Mouse (Mus musculus) limb, embryonic 10.5 days (tissue): ENCODE results near the gene Snx30. TPM values are rescaled to one million over a fixed set of nuclear protein-coding genes. Genes with fewer than 3 reads are reported as not detected.
"Not testable (repeated sequence)": the region's sequence is repeated elsewhere in the genome, so short reads cannot be mapped to it uniquely, and the experiment has no call there.

Experiments used
- DNase-seq: peaks from one replicate; pipeline ENCODE4 v3.0.0-alpha.2; 2017; ENCODE audit warnings: low spot score
- H3K27ac ChIP-seq: fragments of 300-500 bp; sonication (generic); 2 replicates; pipeline ENCODE4 v1.5.1; 2016; ENCODE audit warnings: mild to moderate bottlenecking
- H3K27me3 ChIP-seq: fragments of 300-500 bp; sonication (generic); 2 replicates; pipeline ENCODE4 v1.6.1; 2016; ENCODE audit warnings: low read depth, mild to moderate bottlenecking; ENCODE audit not compliant: poor library complexity, severe bottlenecking
- H3K36me3 ChIP-seq: fragments of 300-500 bp; sonication (generic); 2 replicates; pipeline ENCODE4 v1.6.1; 2016; ENCODE audit warnings: mild to moderate bottlenecking, moderate library complexity
- H3K4me1 ChIP-seq: fragments of 300-500 bp; sonication (generic); 2 replicates; pipeline ENCODE4 v1.6.1; 2016
- H3K4me3 ChIP-seq: fragments of 300-500 bp; sonication (generic); 2 replicates; pipeline ENCODE4 v1.5.1; 2016; ENCODE audit warnings: mild to moderate bottlenecking, moderate library complexity
- H3K9me3 ChIP-seq: fragments of 300-500 bp; sonication (generic); replicated peaks from 2 replicates; pipeline ENCODE4 v1.6.1; 2016; ENCODE audit warnings: mild to moderate bottlenecking
- WGBS: fragments of 180-500 bp; shearing (Covaris S2); methylation state at CpG from one replicate; pipeline ENCODE4 v1.1.7; 2016; 5-methylcytosine and 5-hydroxymethylcytosine counted together
- polyA plus RNA-seq: library from polyadenylated mRNA; unstranded; fragments of >200 nt; fragmentation: Nextera tagmentation; extraction: Ambion mirVana; gene quantifications from 2 replicates; pipeline ENCODE4 v1.2.1, GENCODE M21; 2016

The Snx30 gene
- polyA plus RNA-seq, 1 experiment from 2014 or later: 5.3 TPM

DNA sequence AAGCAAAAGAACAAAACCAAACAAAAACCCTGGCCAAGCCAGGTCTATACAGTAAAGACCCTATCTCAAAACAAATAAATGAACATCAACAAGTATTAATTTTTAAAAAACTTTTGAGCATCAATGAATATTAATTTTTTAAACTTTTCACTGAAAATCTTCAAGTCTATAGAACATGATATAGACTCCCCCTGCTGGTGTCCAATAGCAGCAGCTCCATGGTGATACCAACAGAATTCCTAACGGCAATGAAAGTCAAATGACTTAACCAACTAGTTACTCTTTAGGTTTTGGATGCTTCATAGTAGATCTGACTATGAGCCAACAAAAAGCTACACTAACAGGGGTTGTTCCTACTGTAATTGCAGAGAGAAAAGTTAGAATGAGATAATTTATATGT lies 25.1 kb upstream of the Snx30 start:
- Histone ChIP-seq H3K4me1 (peaks cover 11% of the 10 kb centered on the region; the same call in 1 of the 2 replicates), H3K27me3 (no peaks in the 10 kb centered on the region), H3K36me3 (peaks cover 40% of the 10 kb centered on the region), H3K9me3 (no peaks in the 10 kb centered on the region), H3K4me3 (no peak overlapping the region), H3K27ac (no peak overlapping the region)
- WGBS: 70% methylated on average over 1 of the region's 1 CpGs
- DNase-seq: no peak

- H3K4me1 ChIP-seq: peaks cover 11% of the 10 kb centered on the region; the same call in 1 of the 2 replicates
- WGBS: under 1% methylated on average over 47 of the region's 47 CpGs
- H3K27me3 ChIP-seq: no peaks in the 10 kb centered on the region
- peaks cover 20% of the 10 kb centered on the region for H3K36me3 ChIP-seq
- H3K4me3 ChIP-seq: peak overlapping the region; percentile 93
- H3K9me3 ChIP-seq: no peaks in the 10 kb centered on the region
- peak; percentile 50 for DNase-seq
- H3K27ac ChIP-seq: peak overlapping the region; percentile 92
Observed at GRCm38 (mm10) chr4:59782853-59783684, 22.6 kb upstream of the Snx30 start.

DNA sequence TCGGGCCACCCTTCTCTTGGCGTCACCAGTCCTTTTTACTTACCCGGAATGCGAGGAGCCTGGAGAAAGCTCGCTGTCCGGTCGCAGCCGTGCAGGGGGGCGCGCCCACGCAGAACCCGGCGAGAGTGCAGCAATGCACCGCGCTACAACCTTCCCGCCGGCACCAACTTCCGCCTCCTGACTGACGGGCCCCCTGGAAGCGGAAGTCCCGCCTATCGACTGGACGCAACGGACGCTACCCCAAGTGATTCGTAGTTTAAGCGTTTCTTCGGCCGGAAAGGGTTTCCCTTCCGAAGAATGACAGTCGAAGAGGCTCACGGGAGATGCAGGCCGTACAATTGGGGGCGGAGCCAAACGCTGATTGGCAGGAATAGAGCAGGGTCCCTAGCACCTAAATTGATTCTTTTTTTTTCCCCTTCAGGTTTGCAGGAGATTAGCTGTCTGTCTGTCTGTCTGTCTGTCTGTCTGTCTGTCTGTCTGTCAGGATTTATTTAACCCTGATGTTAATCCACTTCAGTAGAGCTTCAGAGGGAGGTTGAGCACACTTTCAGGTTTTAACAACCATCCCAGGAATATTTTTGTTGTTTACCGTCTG lies 21.9 kb upstream of the Snx30 start:
- Histone ChIP-seq H3K4me1 (peaks cover 11% of the 10 kb centered on the region; the same call in 1 of the 2 replicates), H3K36me3 (peaks cover 14% of the 10 kb centered on the region), H3K9me3 (no peaks in the 10 kb centered on the region), H3K4me3 (peak overlapping the region; percentile 93), H3K27me3 (no peaks in the 10 kb centered on the region), H3K27ac (peak overlapping the region; percentile 92)
- WGBS: 1% methylated on average over 36 of the region's 36 CpGs
- peak; percentile 98 for DNase-seq

DNA sequence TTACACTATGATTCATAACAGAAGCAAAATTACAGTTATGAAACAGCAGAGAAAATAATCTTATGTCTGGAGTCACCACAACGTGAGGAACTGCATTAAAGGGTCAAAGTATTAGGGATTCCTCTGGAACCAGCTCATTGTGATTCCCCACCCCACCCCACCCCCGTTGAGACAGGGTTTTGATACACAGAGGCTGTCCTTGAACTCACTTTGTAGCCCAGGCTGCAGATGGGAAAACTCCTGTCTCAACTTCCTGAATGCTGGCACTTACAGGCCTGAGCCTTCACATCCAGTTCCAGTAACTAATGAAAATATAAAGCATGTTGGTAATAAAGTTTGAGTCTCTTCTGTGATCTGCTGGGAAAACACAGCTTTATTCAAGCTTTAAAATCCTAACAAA lies 20.2 kb upstream of the Snx30 start:
- Histone ChIP-seq H3K27ac (no peak overlapping the region), H3K9me3 (no peaks in the 10 kb centered on the region), H3K4me1 (peaks cover 11% of the 10 kb centered on the region; the same call in 1 of the 2 replicates), H3K36me3 (no peaks in the 10 kb centered on the region), H3K4me3 (no peak overlapping the region), H3K27me3 (no peaks in the 10 kb centered on the region)
- 33% methylated on average over 2 of the region's 2 CpGs for WGBS
- no peak for DNase-seq

GRCm38 (mm10) chr4:59786661-59787060 lies 19.0 kb upstream of the Snx30 start:
- Histone ChIP-seq H3K27ac (no peak overlapping the region), H3K4me1 (peaks cover 12% of the 10 kb centered on the region; the same call in 1 of the 2 replicates), H3K36me3 (no peaks in the 10 kb centered on the region), H3K4me3 (no peak overlapping the region), H3K27me3 (no peaks in the 10 kb centered on the region), H3K9me3 (no peaks in the 10 kb centered on the region)
- DNase-seq: peak; percentile 81
- 1% methylated on average over 7 of the region's 7 CpGs for WGBS

DNA sequence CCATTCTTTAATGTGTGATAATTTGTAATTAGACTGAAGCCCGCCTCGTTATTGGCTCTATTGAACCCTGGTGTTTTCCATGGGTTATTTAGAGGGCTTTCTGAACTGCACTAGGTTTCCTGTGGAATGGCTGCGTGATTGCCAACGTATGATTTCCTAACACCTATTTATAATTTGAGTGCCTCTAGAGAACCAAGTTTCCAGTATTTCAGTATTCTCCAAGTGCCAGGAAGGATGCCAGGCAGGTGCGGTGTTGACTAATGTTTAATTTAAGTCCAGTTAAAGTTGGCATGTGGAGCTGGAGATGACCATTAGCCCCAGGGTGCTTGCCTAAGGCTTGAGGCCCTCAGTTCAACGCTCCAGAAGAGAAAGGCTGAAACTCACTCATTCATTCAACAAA lies 18.5 kb upstream of the Snx30 start:
- WGBS: 64% methylated on average over 6 of the region's 6 CpGs
- no peak for DNase-seq
- Histone ChIP-seq H3K9me3 (no peaks in the 10 kb centered on the region), H3K27ac (no peak overlapping the region), H3K4me1 (peaks cover 11% of the 10 kb centered on the region; the same call in 1 of the 2 replicates), H3K36me3 (no peaks in the 10 kb centered on the region), H3K4me3 (no peak overlapping the region), H3K27me3 (no peaks in the 10 kb centered on the region)

- H3K4me3 ChIP-seq: no peak overlapping the region
- no peaks in the 10 kb centered on the region for H3K27me3 ChIP-seq
- no peaks in the 10 kb centered on the region for H3K9me3 ChIP-seq
- no peaks in the 10 kb centered on the region for H3K36me3 ChIP-seq
- H3K4me1 ChIP-seq: peaks cover 5% of the 10 kb centered on the region; the same call in 1 of the 2 replicates
- DNase-seq: no peak
- H3K27ac ChIP-seq: no peak overlapping the region
Observed at GRCm38 (mm10) chr4:59789015-59789414, 16.6 kb upstream of the Snx30 start.

DNA sequence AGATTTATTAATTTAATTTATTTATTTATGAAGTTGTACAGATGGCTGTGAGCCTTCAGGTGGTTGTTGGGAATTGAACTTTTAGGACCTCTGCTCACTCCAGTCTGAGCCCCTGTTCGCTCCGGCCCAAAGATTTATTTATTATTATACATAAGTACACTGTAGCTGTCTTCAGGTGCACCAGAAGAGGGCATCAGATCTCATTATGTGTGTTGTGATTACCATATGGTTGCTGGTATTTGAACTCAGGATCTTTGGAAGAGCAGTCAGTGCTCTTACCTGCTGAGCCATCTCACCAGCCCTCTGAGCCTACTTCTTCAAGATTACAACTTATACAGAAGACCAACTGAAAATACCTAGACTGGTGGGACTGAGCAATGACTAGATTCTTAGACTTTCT lies 12.0 kb upstream of the Snx30 start:
- H3K27me3 ChIP-seq, H3K4me1 ChIP-seq, DNase-seq, H3K27ac ChIP-seq, H3K9me3 ChIP-seq, H3K36me3 ChIP-seq, H3K4me3 ChIP-seq: not testable (repeated sequence)
- 88% methylated on average over 2 of the region's 2 CpGs for WGBS

- 72% methylated on average over 2 of the region's 2 CpGs for WGBS
- H3K27ac ChIP-seq: no peak overlapping the region
- no peak overlapping the region for H3K4me3 ChIP-seq
- peaks cover 5% of the 10 kb centered on the region; the same call in 1 of the 2 replicates for H3K4me1 ChIP-seq
- H3K36me3 ChIP-seq: no peaks in the 10 kb centered on the region
- H3K27me3 ChIP-seq: no peaks in the 10 kb centered on the region
- DNase-seq: no peak
- no peaks in the 10 kb centered on the region for H3K9me3 ChIP-seq
Observed at GRCm38 (mm10) chr4:59794116-59794515, 11.5 kb upstream of the Snx30 start.

DNA sequence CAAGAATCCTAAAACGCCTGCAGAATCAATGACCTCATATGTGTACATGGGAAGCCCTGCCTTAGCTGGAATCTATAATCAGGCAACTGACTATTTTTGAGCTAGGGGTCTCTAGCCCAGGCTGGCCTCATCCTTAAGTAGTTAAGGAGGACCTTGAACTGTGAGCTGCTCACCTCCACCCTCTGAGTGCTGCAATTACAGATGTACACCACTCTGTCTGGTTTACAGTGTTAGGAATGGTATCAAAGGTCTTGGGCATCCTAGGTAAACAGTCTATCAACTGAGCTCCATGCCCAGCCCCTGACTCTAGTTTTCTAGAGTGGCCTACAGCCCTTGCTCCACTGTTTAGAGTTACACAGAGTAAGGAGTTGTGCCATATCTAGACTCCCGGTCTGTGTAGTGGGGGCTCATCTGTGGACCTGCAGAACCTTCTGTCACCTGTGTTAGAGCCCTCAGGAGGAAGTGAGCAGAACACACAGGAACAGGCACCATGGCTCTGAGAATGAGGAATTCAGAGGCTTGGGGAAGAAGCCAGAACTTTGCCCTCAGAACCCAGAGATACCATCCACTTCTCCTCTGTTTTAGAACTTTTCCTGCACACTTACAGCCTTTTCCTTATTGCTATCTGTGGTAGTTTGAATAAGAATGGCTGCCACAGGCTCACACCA lies 9.7 kb upstream of the Snx30 start:
- H3K27ac ChIP-seq: no peak overlapping the region
- no peak for DNase-seq
- H3K9me3 ChIP-seq: no peaks in the 10 kb centered on the region
- H3K4me1 ChIP-seq: peaks cover 5% of the 10 kb centered on the region; the same call in 1 of the 2 replicates
- H3K36me3 ChIP-seq: no peaks in the 10 kb centered on the region
- 85% methylated on average over 2 of the region's 2 CpGs for WGBS
- no peaks in the 10 kb centered on the region for H3K27me3 ChIP-seq
- H3K4me3 ChIP-seq: no peak overlapping the region

GRCm38 (mm10) chr4:59800181-59800580 lies 5.5 kb upstream of the Snx30 start:
- Histone ChIP-seq H3K4me3 (no peak overlapping the region), H3K9me3 (no peaks in the 10 kb centered on the region), H3K36me3 (no peaks in the 10 kb centered on the region), H3K27ac (no peak overlapping the region), H3K27me3 (0 out of 2 replicates have a peak, but pooled peaks cover 4% of the 10 kb centered on the region), H3K4me1 (peaks cover 4% of the 10 kb centered on the region; the same call in 1 of the 2 replicates)
- DNase-seq: no peak
- WGBS: 88% methylated on average over 5 of the region's 5 CpGs

GRCm38 (mm10) chr4:59801489-59801888 lies 4.2 kb upstream of the Snx30 start, which contains the start of gene Inip:
Gene Inip, minus strand, starts transcription at chr4:59801589.
- peaks cover 8% of the 10 kb centered on the region for H3K4me1 ChIP-seq
- no peaks in the 10 kb centered on the region for H3K36me3 ChIP-seq
- no peak for DNase-seq
- no peaks in the 10 kb centered on the region for H3K9me3 ChIP-seq
- H3K27ac ChIP-seq: no peak within 1 kb of the TSS
- no peak within 1 kb of the TSS for H3K4me3 ChIP-seq
- 0 out of 2 replicates have a peak, but pooled peaks cover 4% of the 10 kb centered on the region for H3K27me3 ChIP-seq

GRCm38 (mm10) chr4:59802107-59802506 lies 3.5 kb upstream of the Snx30 start:
- Histone ChIP-seq H3K9me3 (no peaks in the 10 kb centered on the region), H3K4me1 (peaks cover 14% of the 10 kb centered on the region), H3K27ac (no peak overlapping the region), H3K27me3 (0 out of 2 replicates have a peak, but pooled peaks cover 4% of the 10 kb centered on the region), H3K4me3 (no peak overlapping the region), H3K36me3 (no peaks in the 10 kb centered on the region)
- 88% methylated on average over 6 of the region's 6 CpGs for WGBS
- no peak for DNase-seq
